9 mouse cellular contexts compared by ENCODE assay signal in genomic region chr3:87981894-87982835, GRCm38 (mm10). TPM values are rescaled to one million over a fixed set of nuclear protein-coding genes. Genes with fewer than 3 reads are reported as not detected.
DNase-seq lines count a peak whose midpoint lies in the region; ATAC-seq and TF ChIP-seq lines count a peak whose summit lies in the region.
"Had no signal": no experiment of that assay in that cellular context is flagged by ENCODE, and none has a peak within 500 bp of the region (broad histone marks: within the 10 kb centered on the region; RNA-seq: fewer than 3 reads in every experiment).

No protein-coding gene starts in this region.

- H3K9me3 ChIP-seq in heart, postnatal 0 days (replicated peaks; ENCODE audit: control insufficient read depth, low read length) = no peaks in the 10 kb centered on the region

- no peaks in the 10 kb centered on the region for H3K79me2 ChIP-seq in macrophage (ENCODE audit: inconsistent target)

- WGBS in heart, postnatal 0 days = 30% methylated on average over 12 of the region's 12 CpGs
- WGBS in macrophage (ENCODE audit: missing documents) = 64% methylated on average over 12 of the region's 12 CpGs

- no peak overlapping the region for H3K4me3 ChIP-seq in heart, postnatal 0 days (ENCODE audit: low read depth, low read length)
- H3K4me3 ChIP-seq in macrophage (ENCODE audit: inconsistent target) = no peak overlapping the region

- H3K9ac ChIP-seq in heart, postnatal 0 days (replicated peaks; ENCODE audit: low read depth, low read length) = peak overlapping the region; percentile 43; the same call in 1 of the 2 replicates

- no peaks in the 10 kb centered on the region for H3K27me3 ChIP-seq in heart, postnatal 0 days (ENCODE audit: control insufficient read depth, insufficient read depth, low read length)

- H3K4me1 ChIP-seq in heart, postnatal 0 days (ENCODE audit: control insufficient read depth, insufficient read depth) = peaks cover 48% of the 10 kb centered on the region

- TF ChIP-seq EP300 in heart, postnatal 0 days (IDR thresholded peaks at IDR 0.05; ENCODE audit: low read depth) = no peak

- TF ChIP-seq CTCF in heart, postnatal 0 days (IDR thresholded peaks at IDR 0.05; ENCODE audit: low read depth) = no peak

- peak overlapping the region; percentile 37; the same call in 1 of the 2 replicates for H3K4me2 ChIP-seq in heart, postnatal 0 days (ENCODE audit: low read depth, low read length)

- H3K27ac ChIP-seq in heart, postnatal 0 days (ENCODE audit: low read depth) = peak overlapping the region; percentile 91
- peak overlapping the region; percentile 71 for H3K27ac ChIP-seq in macrophage

- DNase-seq in urinary bladder, postnatal 14 days (ENCODE audit: low spot score) = peak; percentile 33
- no peak for DNase-seq in urinary bladder, postnatal 25 days (ENCODE audit: low spot score)
- peak; percentile 52 for DNase-seq in heart, postnatal 0 days (ENCODE audit: low spot score)
- DNase-seq in kidney, postnatal 25 days = peak; percentile 74 to 88
- DNase-seq in left cerebral cortex, adult 9 months (ENCODE audit: low spot score in 2 of 2) = no peak
- DNase-seq in ovary, adult 18-20 months (ENCODE audit: low spot score) = no peak
- DNase-seq in frontal cortex, postnatal 25 days (ENCODE audit: low spot score in 2 of 2) = no peak

- H3K36me3 ChIP-seq in heart, postnatal 0 days (replicated peaks; ENCODE audit: control insufficient read depth, insufficient read depth, low read length) = no peaks in the 10 kb centered on the region
- H3K36me3 ChIP-seq in macrophage (ENCODE audit: inconsistent target) = no peaks in the 10 kb centered on the region

- ATAC-seq in heart, postnatal 0 days (ENCODE audit: insufficient read depth, low read depth) = peak; percentile 70

RNA-seq across cellular contexts. Expression of gene Nes, which starts 11.3 kb away (rescaled TPM):
- total RNA-seq in heart, postnatal 0 days (2014; rRNA removed; ENCODE audit: low replicate concordance) = 17.2 and 35.7 TPM in 2 replicates
- polyA plus RNA-seq in heart, postnatal 0 days (2015; fragmentation: Nextera tagmentation; extraction: Ambion mirVana) = 9.1 and 9.9 TPM in 2 replicates
- total RNA-seq in macrophage (2018; cell fraction: chromatin; rRNA removed) = 1 to 10 TPM in 18 of 26 experiments, under 1 TPM in 8; 0.29 to 7.7 (median 2.5) TPM
- total RNA-seq in macrophage (2018; cell fraction: cytosol; rRNA removed) = 1 to 10 TPM in 21 of 26 experiments, under 1 TPM in 5; 0.78 to 4.0 (median 1.5) TPM
- total RNA-seq in macrophage (2018; cell fraction: nucleus; rRNA removed) = 1 to 10 TPM in 19 of 26 experiments, under 1 TPM in 7; 0.52 to 6.5 (median 2.2) TPM
- 0.35 to 2.8 TPM (median 2.5 TPM) in 3 replicates for polyA plus RNA-seq in macrophage (2018)

RNA-seq across cellular contexts. Expression of gene Bcan, which starts 17.9 kb away (rescaled TPM):
- total RNA-seq in heart, postnatal 0 days (2014; rRNA removed; ENCODE audit: low replicate concordance) = not detected in 2 replicates
- 0.04 TPM in 1 of 2 replicates, not detected in the other for polyA plus RNA-seq in heart, postnatal 0 days (2015; fragmentation: Nextera tagmentation; extraction: Ambion mirVana)
- total RNA-seq in macrophage (2018; cell fraction: chromatin; rRNA removed) = not detected
- total RNA-seq in macrophage (2018; cell fraction: cytosol; rRNA removed) = not detected
- not detected for total RNA-seq in macrophage (2018; cell fraction: nucleus; rRNA removed)
- polyA plus RNA-seq in macrophage (2018) = not detected in 3 replicates

RNA-seq across cellular contexts. Expression of gene Crabp2, which starts 33.7 kb away (rescaled TPM):
- total RNA-seq in heart, postnatal 0 days (2014; rRNA removed; ENCODE audit: low replicate concordance) = 0.53 TPM in 1 of 2 replicates, not detected in the other
- 0.37 and 0.62 TPM in 2 replicates for polyA plus RNA-seq in heart, postnatal 0 days (2015; fragmentation: Nextera tagmentation; extraction: Ambion mirVana)
- 10 to 100 TPM in 1 of 26 experiments, not detected in 25; 12.5 TPM for total RNA-seq in macrophage (2018; cell fraction: chromatin; rRNA removed)
- total RNA-seq in macrophage (2018; cell fraction: cytosol; rRNA removed) = under 1 TPM in 1 of 26 experiments, not detected in 25; 0.24 TPM
- 1 to 10 TPM in 2 of 26 experiments, under 1 TPM in 3, not detected in 21; 0.61 to 3.5 (median 0.93) TPM for total RNA-seq in macrophage (2018; cell fraction: nucleus; rRNA removed)
- polyA plus RNA-seq in macrophage (2018) = not detected in 3 replicates

RNA-seq across cellular contexts. Expression of gene Hapln2, which starts 45.2 kb away (rescaled TPM):
- total RNA-seq in heart, postnatal 0 days (2014; rRNA removed; ENCODE audit: low replicate concordance) = not detected in 2 replicates
- polyA plus RNA-seq in heart, postnatal 0 days (2015; fragmentation: Nextera tagmentation; extraction: Ambion mirVana) = 0.10 and 0.15 TPM in 2 replicates
- total RNA-seq in macrophage (2018; cell fraction: chromatin; rRNA removed) = not detected
- not detected for total RNA-seq in macrophage (2018; cell fraction: cytosol; rRNA removed)
- total RNA-seq in macrophage (2018; cell fraction: nucleus; rRNA removed) = not detected
- polyA plus RNA-seq in macrophage (2018) = not detected in 3 replicates
- polyA plus RNA-seq: gonadal fat pad, adult 2 months had no signal

RNA-seq across cellular contexts. Expression of gene Rrnad1, which starts 51.6 kb away (rescaled TPM):
- total RNA-seq in heart, postnatal 0 days (2014; rRNA removed; ENCODE audit: low replicate concordance) = 14.5 and 56.8 TPM in 2 replicates
- polyA plus RNA-seq in heart, postnatal 0 days (2015; fragmentation: Nextera tagmentation; extraction: Ambion mirVana) = 7.9 and 8.0 TPM in 2 replicates
- total RNA-seq in macrophage (2018; cell fraction: chromatin; rRNA removed) = 10 to 100 TPM; 14.1 to 87.0 (median 47.6) TPM
- 1 to 10 TPM; 1.9 to 6.5 (median 3.8) TPM for total RNA-seq in macrophage (2018; cell fraction: cytosol; rRNA removed)
- 10 to 100 TPM; 10.9 to 60.1 (median 31.0) TPM for total RNA-seq in macrophage (2018; cell fraction: nucleus; rRNA removed)
- 6.4 to 10.6 TPM (median 7.0 TPM) in 3 replicates for polyA plus RNA-seq in macrophage (2018)

Comparison
In these comparisons a context has a peak if more than half of its experiments do, and no peak if none do; other contexts are left out.
1. DNase-seq: peak in urinary bladder, postnatal 14 days (single experiment), heart, postnatal 0 days (single experiment) and kidney, postnatal 25 days (2 of 2); none in urinary bladder, postnatal 25 days (single experiment), left cerebral cortex, adult 9 months (0 of 2), ovary, adult 18-20 months (single experiment) and frontal cortex, postnatal 25 days (0 of 2).